Comparison of ENCODE assay signal across 9 mouse cellular contexts in the genomic region with DNA sequence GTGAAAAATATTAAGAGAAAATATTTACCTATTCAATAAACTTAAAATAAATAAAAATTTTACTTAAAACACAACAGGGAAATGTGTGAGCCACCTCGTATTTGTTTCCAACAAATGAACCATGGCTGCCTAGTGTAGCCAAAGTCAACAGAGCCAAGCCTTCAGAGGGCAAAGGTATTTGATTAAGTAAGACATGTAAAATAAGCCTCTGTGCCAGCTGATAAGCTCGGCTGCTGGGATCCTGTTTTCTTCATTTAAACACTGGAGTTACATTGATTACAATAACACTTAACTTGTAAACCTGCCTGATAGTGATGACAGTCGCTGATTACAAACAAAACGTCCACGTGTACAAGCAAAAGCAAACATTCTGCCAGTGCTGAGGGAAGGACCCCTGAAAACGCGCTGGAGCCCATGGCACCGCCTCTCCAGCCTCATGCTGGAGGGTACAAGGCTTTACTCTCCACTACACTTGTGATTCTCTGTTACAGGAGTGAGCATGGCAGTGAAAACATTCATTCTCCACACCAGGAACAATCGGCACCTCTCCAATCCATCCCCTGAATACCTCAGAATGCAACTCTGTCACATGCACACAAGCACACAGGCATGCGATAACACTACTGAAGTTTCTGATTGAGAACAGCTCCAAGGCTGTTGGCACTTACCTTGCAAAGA.
DNase-seq lines count a peak whose midpoint lies in the region; ATAC-seq lines count a peak whose summit lies in the region.
"Had no signal": no experiment of that assay in that cellular context is flagged by ENCODE, and none has a peak within 500 bp of the region (broad histone marks: within the 10 kb centered on the region; RNA-seq: fewer than 3 reads in every experiment).

No protein-coding gene starts in this region.

- no peak for DNase-seq in hindbrain, embryonic 14.5 days (ENCODE audit: low spot score)
- DNase-seq in intestine, embryonic 14.5 days (ENCODE audit: low spot score): peak; percentile 60
- DNase-seq in liver, embryonic 13.5 days: no peak
- DNase-seq in midbrain, embryonic 14.5 days: no peak
- no peak for DNase-seq in thymus, postnatal 25 days
- DNase-seq in left cerebral cortex, postnatal 10 days (ENCODE audit: extremely low spot score in 1 of 2, low spot score in 2 of 2): no peak

- H3K4me3 ChIP-seq in hindbrain, embryonic 12.5 days: no peak overlapping the region
- H3K4me3 ChIP-seq in hindbrain, embryonic 14.5 days (replicated peaks; ENCODE audit: low read length): no peak overlapping the region
- peak overlapping the region; percentile 20 for H3K4me3 ChIP-seq in intestine, embryonic 14.5 days (ENCODE audit: low read depth, low read length)
- H3K4me3 ChIP-seq in liver, embryonic 13.5 days (replicated peaks): peak overlapping the region; percentile 25
- peak overlapping the region; percentile 39 for H3K4me3 ChIP-seq in stomach, embryonic 15.5 days (replicated peaks)
- H3K4me3 ChIP-seq in midbrain, embryonic 14.5 days (replicated peaks; ENCODE audit: low read depth, low read length): no peak overlapping the region

- H3K4me2 ChIP-seq in hindbrain, embryonic 12.5 days (replicated peaks): 0 out of 2 replicates have a peak overlapping the region, but pooled peaks have one; percentile 3
- H3K4me2 ChIP-seq in hindbrain, embryonic 14.5 days (replicated peaks): no peak overlapping the region
- peak overlapping the region; percentile 29 for H3K4me2 ChIP-seq in intestine, embryonic 14.5 days (ENCODE audit: low read length)
- H3K4me2 ChIP-seq in liver, embryonic 13.5 days: peak overlapping the region; percentile 31
- peak overlapping the region; percentile 41 for H3K4me2 ChIP-seq in stomach, embryonic 15.5 days
- no peak overlapping the region for H3K4me2 ChIP-seq in midbrain, embryonic 14.5 days (ENCODE audit: low read length)

- no peak overlapping the region for H3K9ac ChIP-seq in hindbrain, embryonic 12.5 days
- no peak overlapping the region for H3K9ac ChIP-seq in hindbrain, embryonic 14.5 days
- no peak overlapping the region for H3K9ac ChIP-seq in intestine, embryonic 14.5 days (ENCODE audit: low read length)
- no peak overlapping the region for H3K9ac ChIP-seq in liver, embryonic 13.5 days
- no peak overlapping the region for H3K9ac ChIP-seq in stomach, embryonic 15.5 days
- no peak overlapping the region for H3K9ac ChIP-seq in midbrain, embryonic 14.5 days (replicated peaks; ENCODE audit: low read length)

- intact Hi-C loops in left cerebral cortex, postnatal 10 days (cut with DNase I): no loop called here

- ATAC-seq in hindbrain, embryonic 12.5 days (ENCODE audit: low FRiP score): no peak
- no peak for ATAC-seq in hindbrain, embryonic 14.5 days (ENCODE audit: low FRiP score)
- ATAC-seq in intestine, embryonic 14.5 days (replicated peaks; ENCODE audit: low FRiP score, low TSS enrichment, low read depth): peak; percentile 73
- peak; percentile 55; the same call in 1 of the 2 replicates for ATAC-seq in liver, embryonic 13.5 days (ENCODE audit: low read depth)
- peak; percentile 78 for ATAC-seq in stomach, embryonic 15.5 days (ENCODE audit: insufficient read depth, low FRiP score, low read depth)
- no peak for ATAC-seq in midbrain, embryonic 14.5 days (ENCODE audit: low FRiP score, low TSS enrichment)

- H3K4me1 ChIP-seq in hindbrain, embryonic 12.5 days: no peaks in the 10 kb centered on the region
- H3K4me1 ChIP-seq in hindbrain, embryonic 14.5 days (replicated peaks; ENCODE audit: control insufficient read depth, insufficient read depth, low read length): no peaks in the 10 kb centered on the region
- no peaks in the 10 kb centered on the region for H3K4me1 ChIP-seq in intestine, embryonic 14.5 days (replicated peaks; ENCODE audit: control insufficient read depth, insufficient read depth, low read length)
- H3K4me1 ChIP-seq in liver, embryonic 13.5 days (replicated peaks): no peaks in the 10 kb centered on the region
- no peaks in the 10 kb centered on the region for H3K4me1 ChIP-seq in stomach, embryonic 15.5 days
- no peaks in the 10 kb centered on the region for H3K4me1 ChIP-seq in midbrain, embryonic 14.5 days (ENCODE audit: control insufficient read depth, insufficient read depth, low read length)

- no peaks in the 10 kb centered on the region for H3K9me3 ChIP-seq in hindbrain, embryonic 12.5 days (replicated peaks)
- no peaks in the 10 kb centered on the region for H3K9me3 ChIP-seq in hindbrain, embryonic 14.5 days (ENCODE audit: control insufficient read depth, low read length)
- H3K9me3 ChIP-seq in intestine, embryonic 14.5 days (ENCODE audit: control insufficient read depth, low read length): no peaks in the 10 kb centered on the region
- no peaks in the 10 kb centered on the region for H3K9me3 ChIP-seq in liver, embryonic 13.5 days (replicated peaks)
- H3K9me3 ChIP-seq in stomach, embryonic 15.5 days: no peaks in the 10 kb centered on the region
- no peaks in the 10 kb centered on the region for H3K9me3 ChIP-seq in midbrain, embryonic 14.5 days (ENCODE audit: control insufficient read depth, low read length)
- H3K9me3 ChIP-seq: G1E had no signal

- 64% methylated on average over 10 of the region's 10 CpGs for WGBS in hindbrain, embryonic 12.5 days
- 74% methylated on average over 10 of the region's 10 CpGs for WGBS in hindbrain, embryonic 14.5 days
- 33% methylated on average over 10 of the region's 10 CpGs for WGBS in intestine, embryonic 14.5 days
- WGBS in liver, embryonic 13.5 days (ENCODE audit: insufficient replicate concordance): 43% methylated on average over 10 of the region's 10 CpGs
- 23% methylated on average over 10 of the region's 10 CpGs for WGBS in stomach, embryonic 15.5 days
- 78% methylated on average over 10 of the region's 10 CpGs for WGBS in midbrain, embryonic 14.5 days

- H3K27ac ChIP-seq in hindbrain, embryonic 12.5 days: 0 out of 2 replicates have a peak overlapping the region, but pooled peaks have one; percentile 17
- H3K27ac ChIP-seq in hindbrain, embryonic 14.5 days: no peak overlapping the region
- H3K27ac ChIP-seq in intestine, embryonic 14.5 days (ENCODE audit: low read depth): peak overlapping the region; percentile 34; the same call in 1 of the 2 replicates
- no peak overlapping the region for H3K27ac ChIP-seq in liver, embryonic 13.5 days
- peak overlapping the region; percentile 86 for H3K27ac ChIP-seq in stomach, embryonic 15.5 days
- no peak overlapping the region for H3K27ac ChIP-seq in midbrain, embryonic 14.5 days (replicated peaks; ENCODE audit: low read depth, low read length)

- H3K36me3 ChIP-seq in hindbrain, embryonic 12.5 days: no peaks in the 10 kb centered on the region
- no peaks in the 10 kb centered on the region for H3K36me3 ChIP-seq in hindbrain, embryonic 14.5 days (replicated peaks; ENCODE audit: control insufficient read depth, insufficient read depth)
- H3K36me3 ChIP-seq in intestine, embryonic 14.5 days (ENCODE audit: control insufficient read depth, insufficient read depth, low read length): no peaks in the 10 kb centered on the region
- H3K36me3 ChIP-seq in liver, embryonic 13.5 days: no peaks in the 10 kb centered on the region
- no peaks in the 10 kb centered on the region for H3K36me3 ChIP-seq in stomach, embryonic 15.5 days
- no peaks in the 10 kb centered on the region for H3K36me3 ChIP-seq in midbrain, embryonic 14.5 days (ENCODE audit: control insufficient read depth, insufficient read depth, low read length)
- H3K36me3 ChIP-seq: G1E had no signal

- H3K27me3 ChIP-seq in hindbrain, embryonic 12.5 days: no peaks in the 10 kb centered on the region
- no peaks in the 10 kb centered on the region for H3K27me3 ChIP-seq in hindbrain, embryonic 14.5 days (ENCODE audit: control insufficient read depth, insufficient read depth, low read length)
- no peaks in the 10 kb centered on the region for H3K27me3 ChIP-seq in intestine, embryonic 14.5 days (replicated peaks; ENCODE audit: control insufficient read depth, insufficient read depth, low read length)
- H3K27me3 ChIP-seq in liver, embryonic 13.5 days: no peaks in the 10 kb centered on the region
- H3K27me3 ChIP-seq in stomach, embryonic 15.5 days (replicated peaks): no peaks in the 10 kb centered on the region
- no peaks in the 10 kb centered on the region for H3K27me3 ChIP-seq in midbrain, embryonic 14.5 days (ENCODE audit: control insufficient read depth, insufficient read depth, low read length)

Comparison
In these comparisons a context has a peak if more than half of its experiments do, and no peak if none do; other contexts are left out.
1. H3K27ac ChIP-seq: peak in hindbrain, embryonic 12.5 days (single experiment), intestine, embryonic 14.5 days (single experiment) and stomach, embryonic 15.5 days (single experiment); none in hindbrain, embryonic 14.5 days (single experiment), liver, embryonic 13.5 days (single experiment) and midbrain, embryonic 14.5 days (single experiment).
2. H3K4me2 ChIP-seq: peak in hindbrain, embryonic 12.5 days (single experiment), intestine, embryonic 14.5 days (single experiment), liver, embryonic 13.5 days (single experiment) and stomach, embryonic 15.5 days (single experiment); none in hindbrain, embryonic 14.5 days (single experiment) and midbrain, embryonic 14.5 days (single experiment).
3. ATAC-seq: peak in intestine, embryonic 14.5 days (single experiment), liver, embryonic 13.5 days (single experiment) and stomach, embryonic 15.5 days (single experiment); none in hindbrain, embryonic 12.5 days (single experiment), hindbrain, embryonic 14.5 days (single experiment) and midbrain, embryonic 14.5 days (single experiment).
4. H3K4me3 ChIP-seq: peak in intestine, embryonic 14.5 days (single experiment), liver, embryonic 13.5 days (single experiment) and stomach, embryonic 15.5 days (single experiment); none in hindbrain, embryonic 12.5 days (single experiment), hindbrain, embryonic 14.5 days (single experiment) and midbrain, embryonic 14.5 days (single experiment).